Mouse (Mus musculus) brain, embryonic 14.5 days (tissue): ENCODE measurements around the gene Sub1. TPM values are rescaled to one million over a fixed set of nuclear protein-coding genes. Genes with fewer than 3 reads are reported as not detected.

Source experiments
- DNase-seq: peaks from one replicate; pipeline ENCODE4 v3.0.0-alpha.2; 2011; ENCODE audit warnings: low read depth
- CTCF ChIP-seq: fragments of 200-500 bp; IDR thresholded peaks from 2 replicates; pipeline ENCODE4 v1.5.1; 2012; ENCODE audit warnings: inconsistent platforms, mild to moderate bottlenecking, moderate library complexity, borderline replicate concordance; ENCODE audit not compliant: insufficient read depth, insufficient read length; ENCODE audit errors: extremely low read depth
- POLR2A ChIP-seq: fragments of 200-500 bp; IDR thresholded peaks from 2 replicates; pipeline ENCODE4 v1.6.1; 2012; ENCODE audit warnings: mild to moderate bottlenecking, inconsistent platforms, borderline replicate concordance; ENCODE audit not compliant: poor library complexity, insufficient read depth, insufficient read length, severe bottlenecking; ENCODE audit errors: extremely low read depth
- polyA plus RNA-seq: library from polyadenylated mRNA; depleted of rRNA; stranded (reverse); fragments of >200 nt; gene quantifications from 2 replicates; pipeline ENCODE4 v1.2.3, GENCODE M21; 2012; rRNA removed

Gene Sub1
- polyA plus RNA-seq, result 128 and 151 TPM in 2 replicates

DNA sequence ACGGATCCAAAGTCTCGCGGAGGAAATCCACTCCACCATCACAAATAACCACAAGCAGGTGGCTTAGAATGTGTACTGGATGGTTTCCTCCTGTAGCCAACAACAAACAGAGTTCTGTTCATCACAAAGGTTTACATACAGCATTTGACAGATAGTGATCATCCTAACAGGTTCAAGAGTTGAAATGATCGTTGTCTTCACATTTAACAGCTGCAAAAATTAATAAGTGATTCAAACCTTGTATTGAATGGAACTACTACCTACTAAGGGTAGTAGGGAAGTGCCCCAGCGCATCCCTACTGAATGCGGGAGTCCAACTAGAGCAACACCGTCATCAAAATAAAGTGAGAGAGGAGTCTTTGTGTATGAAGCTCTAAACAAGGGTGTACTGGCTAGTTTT, at the start of gene Sub1:
Gene Sub1 (minus strand): TSS at position 101 of the 400 bp plus-strand sequence.
- no peak for DNase-seq
- TF ChIP-seq CTCF (no peak), POLR2A (no peak)

DNA sequence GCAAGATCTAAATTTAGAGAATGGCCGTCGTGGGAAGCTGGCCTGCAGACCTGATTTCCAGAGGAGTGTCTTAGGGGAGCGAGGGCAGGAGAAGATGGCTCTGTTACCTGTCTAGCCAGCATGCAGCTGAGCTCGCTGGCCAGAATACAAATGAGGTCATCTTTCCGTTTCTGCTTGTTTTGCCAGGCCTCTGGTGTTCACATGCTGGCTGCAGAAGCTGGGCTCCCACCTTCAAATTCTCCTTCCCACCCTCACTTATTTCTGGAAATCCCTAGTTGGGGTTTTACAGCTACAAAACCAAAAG, 43.6 kb upstream of the Sub1 start:
- TF ChIP-seq POLR2A (no peak), CTCF (no peak)
- DNase-seq, result peak; percentile 39

- TF ChIP-seq POLR2A (no peak), CTCF (no peak)
- peak; percentile 69 for DNase-seq
Observed at GRCm38 (mm10) chr15:12039671-12040406, 43.1 kb upstream of the Sub1 start.

- peak; percentile 72 for DNase-seq
Observed at GRCm38 (mm10) chr15:12039256-12039655, 42.5 kb upstream of the Sub1 start.

DNA sequence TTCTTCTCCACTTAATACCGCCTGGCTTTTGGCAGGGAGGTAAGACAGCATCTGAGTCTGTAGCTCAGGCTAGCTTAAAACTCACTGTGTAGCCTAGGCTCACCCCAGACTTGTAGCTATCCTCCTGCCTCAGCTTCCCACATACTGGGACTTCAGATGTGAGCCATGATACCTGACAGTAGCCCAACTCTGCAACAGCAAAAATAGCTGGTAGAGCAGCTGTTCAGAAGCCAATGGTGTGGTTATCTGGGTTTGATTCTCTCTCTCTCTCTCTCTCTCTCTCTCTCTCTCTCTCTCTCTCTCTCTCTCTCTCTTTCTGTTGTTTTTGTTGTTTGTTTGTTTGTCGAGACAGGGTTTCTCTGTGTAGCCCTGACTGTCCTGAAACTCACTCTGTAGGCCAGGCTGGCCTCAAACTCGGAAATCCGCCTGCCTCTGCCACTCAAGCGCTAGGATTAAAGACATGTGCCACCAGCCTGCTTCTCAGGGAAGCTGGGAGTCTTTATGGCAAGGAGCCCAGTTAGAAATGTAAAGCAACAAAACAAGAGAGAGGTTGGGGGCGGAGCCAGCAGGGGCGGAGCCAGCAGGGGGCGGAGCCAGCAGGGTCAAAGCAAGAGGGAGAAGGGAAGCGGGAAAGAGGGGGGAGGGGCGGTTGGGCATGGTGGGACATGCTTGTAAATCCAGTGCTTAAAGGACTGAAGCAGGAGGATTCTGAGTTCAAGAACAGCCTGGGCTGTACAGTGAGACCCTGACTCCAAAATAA, 41.3 kb upstream of the Sub1 start:
- DNase-seq, result peak; percentile 39
- TF ChIP-seq CTCF (no peak), POLR2A (no peak)

More at GRCm38 (mm10) chr15:12039256-12039655, 42.5 kb upstream of the Sub1 start:
- TF ChIP-seq POLR2A, result no peak
- TF ChIP-seq CTCF, result no peak

GRCm38 (mm10) chr15:12037217-12037616, 40.4 kb upstream of the Sub1 start:
- DNase-seq, result no peak
- no peak for TF ChIP-seq CTCF
- no peak for TF ChIP-seq POLR2A

DNA sequence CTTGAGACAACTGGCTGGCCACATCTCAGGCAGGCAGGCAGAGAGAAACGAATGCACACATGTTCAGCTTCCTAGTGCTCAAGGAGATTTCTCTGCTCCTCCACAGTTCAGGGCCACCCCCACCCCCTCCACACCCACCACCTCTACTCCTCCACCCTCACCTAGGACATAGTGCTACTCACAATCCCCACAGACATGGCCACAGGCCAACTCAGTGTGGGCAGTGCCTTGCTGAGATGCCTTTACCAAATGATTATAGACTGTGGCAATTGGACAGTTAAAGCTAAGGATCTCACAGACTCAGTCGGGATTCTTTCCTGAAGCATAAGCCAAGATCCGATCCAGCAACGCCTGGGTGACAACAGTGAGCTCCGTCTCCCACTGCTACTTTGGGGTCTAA, 39.9 kb upstream of the Sub1 start:
- TF ChIP-seq CTCF (no peak), POLR2A (no peak)

GRCm38 (mm10) chr15:12034317-12034716, 37.5 kb upstream of the Sub1 start:
- TF ChIP-seq POLR2A (no peak), CTCF (no peak)
- no peak for DNase-seq

More for the DNA sequence above, 39.9 kb upstream of the Sub1 start:
- DNase-seq, result no peak

DNA sequence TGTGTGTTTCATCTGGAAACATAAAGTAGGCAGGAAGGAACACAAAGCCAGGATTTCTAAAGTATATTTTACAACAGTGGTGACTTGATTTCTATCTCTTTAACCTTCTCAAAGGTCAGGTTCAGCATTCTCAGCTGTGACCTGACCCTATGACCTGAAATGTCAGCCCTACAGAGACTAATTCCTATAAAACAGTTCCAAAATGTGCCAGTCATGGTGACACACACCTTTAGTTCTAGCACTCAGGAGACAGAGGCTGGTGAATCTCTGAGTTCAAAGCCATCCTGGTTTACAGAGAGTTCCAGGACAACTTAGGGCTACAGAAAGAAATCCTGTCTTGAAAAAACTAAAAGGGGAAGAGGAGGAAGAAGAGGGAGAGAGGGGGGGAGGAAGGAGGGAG, 36.4 kb upstream of the Sub1 start:
- no peak for TF ChIP-seq CTCF
- no peak for DNase-seq

DNA sequence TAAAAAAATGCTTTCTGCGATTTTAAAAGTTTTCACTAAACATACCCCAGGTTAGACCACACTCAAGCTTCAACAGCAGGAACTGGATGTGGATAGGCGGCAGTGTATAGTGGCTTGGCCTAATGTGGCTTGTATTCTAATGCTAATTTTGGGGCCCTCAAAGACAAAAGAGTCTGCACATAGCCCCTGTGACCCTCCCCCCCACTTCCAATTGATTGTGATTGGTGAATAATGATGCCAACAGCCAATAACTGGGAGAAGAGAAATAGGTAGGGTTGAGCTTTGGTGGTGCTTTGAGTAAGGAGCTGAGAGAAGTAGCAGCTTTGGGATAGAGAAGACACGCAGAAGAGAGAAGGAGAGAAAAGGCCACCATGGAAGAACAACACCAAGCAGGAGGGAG, 35.7 kb upstream of the Sub1 start:
- TF ChIP-seq CTCF, result no peak
- no peak for TF ChIP-seq POLR2A

DNA sequence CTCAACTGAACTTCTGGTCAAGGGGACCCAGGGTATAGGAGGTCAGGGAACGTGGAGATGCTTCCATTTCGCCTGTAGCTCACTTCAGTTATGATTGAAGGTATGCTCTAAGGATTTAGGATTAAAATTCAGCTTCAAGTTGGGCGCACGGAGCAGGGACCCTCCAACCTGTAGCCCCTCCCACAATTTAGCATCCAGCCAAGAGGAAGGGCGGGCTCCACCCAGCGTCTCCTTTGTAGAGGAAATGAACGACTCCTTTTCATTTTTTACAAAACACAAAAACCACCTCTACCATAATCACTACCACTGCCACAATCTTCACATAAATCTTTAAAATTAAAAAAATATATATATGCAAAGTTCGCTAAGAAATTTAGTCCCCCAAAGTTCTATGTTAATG, 35.1 kb upstream of the Sub1 start:
- TF ChIP-seq CTCF (no peak), POLR2A (no peak)
- no peak for DNase-seq

More for the DNA sequence above, 35.7 kb upstream of the Sub1 start:
- no peak for DNase-seq

DNA sequence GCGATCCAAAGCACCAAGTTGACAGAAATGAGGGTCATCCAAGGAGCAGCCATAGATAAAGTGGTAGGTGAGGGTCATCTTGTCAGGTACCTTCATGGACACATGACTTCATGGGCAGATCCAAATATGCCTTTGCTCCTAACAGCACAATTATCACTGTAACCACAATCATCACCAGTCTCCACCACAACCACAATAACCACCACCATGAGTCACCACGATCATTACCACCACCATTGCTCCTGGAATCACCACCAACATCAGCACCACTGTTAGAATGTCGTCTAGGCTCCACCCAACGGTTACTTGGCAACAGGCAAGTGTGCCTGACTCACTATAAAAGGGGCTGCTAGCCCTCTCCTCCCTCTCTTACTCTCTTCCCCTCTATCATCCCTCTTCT, 33.4 kb upstream of the Sub1 start:
- no peak for DNase-seq
- TF ChIP-seq POLR2A (no peak), CTCF (no peak)
